Mouse (Mus musculus): Measurements from ENCODE around the gene 4931440F15Rik.

DNA sequence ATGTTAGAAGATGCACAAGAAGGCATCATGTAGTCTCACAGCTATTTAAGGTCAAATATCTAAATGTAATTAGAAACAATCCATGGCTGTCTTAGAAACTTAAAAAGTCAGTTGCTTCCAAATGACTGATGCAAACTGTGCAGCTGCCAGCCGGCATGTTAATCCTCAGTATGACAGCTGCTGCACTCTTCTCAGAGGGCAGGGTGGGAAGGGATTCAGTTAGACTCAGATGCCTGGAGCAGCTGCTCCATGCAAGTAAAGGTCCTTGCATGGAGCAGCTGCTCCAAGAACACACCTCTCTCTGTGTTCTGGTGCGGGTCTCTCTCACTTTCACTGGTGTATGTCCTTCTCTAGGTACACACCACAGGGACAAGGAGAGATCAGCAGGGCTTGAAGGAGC is 51.2 kb downstream of the 4931440F15Rik start:
- TF ChIP-seq CHD2 (IDR thresholded peaks at IDR 0.05; ENCODE audit: low read depth, low read length) (no peak), MAFK (IDR thresholded peaks at IDR 0.05; ENCODE audit: insufficient read depth, low read depth, low read length) (no peak)

Measured in ES-E14 (cell line).